Mouse (Mus musculus) urinary bladder, postnatal 4 days (tissue): ENCODE results near the gene Dtymk.
"Not testable (repeated sequence)": the region's sequence is repeated elsewhere in the genome, so short reads cannot be mapped to it uniquely, and the experiment has no call there.

Experiments
- DNase-seq, 2 experiments: peaks; one replicate each; pipeline ENCODE4 v3.0.0; 2021 to 2022; ENCODE audit warnings: low spot score in 2 of 2

The Dtymk gene

DNA sequence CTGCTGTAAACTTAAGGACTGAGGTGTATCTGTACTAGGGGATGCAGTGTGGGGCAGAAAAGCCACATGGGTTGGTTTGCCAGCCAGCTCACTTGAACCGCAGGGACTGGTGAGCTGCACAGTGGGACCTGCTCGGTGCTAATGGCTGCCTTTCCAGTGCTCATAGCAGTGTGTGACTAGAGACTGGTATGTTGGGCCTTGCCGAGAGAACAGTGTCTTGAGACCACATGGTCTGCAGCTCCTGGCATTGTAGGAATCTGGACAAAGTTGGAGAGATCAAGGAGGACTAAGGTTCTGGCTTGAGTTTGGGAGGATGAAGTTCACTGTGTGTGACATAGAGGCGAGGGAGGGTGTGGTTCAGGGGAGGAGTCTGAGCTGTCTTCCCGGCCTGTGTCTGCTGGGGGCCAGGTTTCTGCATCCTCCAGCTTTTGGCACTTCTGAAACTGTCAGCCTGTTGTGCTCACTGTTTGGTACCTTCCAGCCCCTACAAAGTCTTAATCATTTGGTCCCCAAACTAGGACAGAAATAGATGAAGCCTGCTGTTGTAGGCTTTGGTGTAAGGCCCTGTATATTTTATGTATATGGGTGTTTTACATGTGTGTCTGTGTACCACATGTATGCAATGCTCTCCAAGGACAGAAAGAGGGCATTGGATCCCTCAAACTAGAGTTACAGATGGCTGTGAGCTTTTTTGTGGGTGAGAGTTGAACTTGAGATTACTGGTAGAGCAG, 3.7 kb upstream of the Dtymk start:
- no peak for DNase-seq

DNA sequence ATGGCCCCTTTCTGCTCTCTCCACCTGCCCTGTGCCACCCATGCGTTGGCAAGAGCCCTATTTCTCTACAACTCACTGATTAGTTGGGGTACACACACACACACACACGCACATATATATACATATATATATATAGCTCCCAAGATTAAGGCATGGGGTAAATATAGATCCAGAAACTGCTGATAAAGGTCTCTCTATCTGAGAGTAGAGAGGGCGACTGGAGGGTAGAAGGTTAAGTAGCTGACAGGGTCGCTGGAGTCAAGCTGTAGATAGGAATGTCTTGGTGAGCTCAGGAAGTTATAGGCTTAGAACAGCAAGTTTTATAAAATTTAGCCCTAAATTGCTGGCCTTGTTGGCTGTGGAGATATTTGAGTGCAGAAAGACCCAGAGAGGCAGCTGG, 3.1 kb upstream of the Dtymk start:
- no peak for DNase-seq

DNA sequence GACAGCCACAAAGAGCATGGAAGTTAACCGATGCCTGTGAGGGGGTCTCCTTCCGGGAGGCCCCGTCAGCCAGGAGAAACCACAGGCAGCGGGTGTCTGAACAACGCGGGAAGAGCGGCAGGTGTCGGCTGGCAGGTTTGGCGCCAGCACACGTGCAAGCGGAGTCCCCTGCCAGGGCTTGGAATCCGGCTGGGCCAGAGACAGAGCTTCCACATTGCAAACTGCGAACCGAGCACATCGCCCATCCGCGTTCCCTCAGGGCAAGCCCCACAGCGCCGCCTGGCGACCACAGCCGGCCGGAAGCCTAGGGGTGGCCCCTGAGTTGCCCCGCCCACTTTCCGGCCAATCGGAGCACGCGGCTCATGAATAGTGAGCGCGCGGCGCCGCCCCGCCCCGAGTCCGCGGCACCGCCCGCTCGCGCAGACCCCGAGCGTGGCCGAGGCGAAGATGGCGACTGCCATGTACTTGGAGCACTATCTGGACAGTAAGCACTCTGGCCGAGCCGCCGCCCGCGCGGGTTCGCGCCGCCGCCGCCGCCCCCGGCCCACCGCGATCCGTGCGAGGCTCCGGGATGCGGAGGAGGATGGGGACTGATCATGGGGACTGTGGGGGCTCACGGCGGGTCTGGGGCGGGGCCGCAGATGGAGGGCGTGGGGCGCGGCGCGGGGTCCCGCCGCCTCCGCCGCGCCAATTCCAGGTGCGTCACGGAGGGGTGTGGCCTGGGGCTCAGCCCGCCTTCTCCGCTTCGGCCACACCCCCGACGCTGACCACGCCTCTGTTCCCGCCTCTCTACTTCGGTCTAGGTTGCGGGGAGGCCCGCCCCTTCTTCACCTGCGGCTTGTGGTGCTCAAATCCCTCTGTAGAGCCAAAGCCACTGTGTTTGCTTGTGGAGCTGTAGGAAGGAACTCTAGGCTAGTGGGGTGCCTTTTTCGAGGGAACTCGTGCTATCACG, 2.1 kb upstream of the Dtymk start, which contains the start of gene Ing5:
Ing5 (plus strand) TSS at position 410 of the 952 bp plus-strand sequence.
- peak; percentile 99 to 100 for DNase-seq

DNA sequence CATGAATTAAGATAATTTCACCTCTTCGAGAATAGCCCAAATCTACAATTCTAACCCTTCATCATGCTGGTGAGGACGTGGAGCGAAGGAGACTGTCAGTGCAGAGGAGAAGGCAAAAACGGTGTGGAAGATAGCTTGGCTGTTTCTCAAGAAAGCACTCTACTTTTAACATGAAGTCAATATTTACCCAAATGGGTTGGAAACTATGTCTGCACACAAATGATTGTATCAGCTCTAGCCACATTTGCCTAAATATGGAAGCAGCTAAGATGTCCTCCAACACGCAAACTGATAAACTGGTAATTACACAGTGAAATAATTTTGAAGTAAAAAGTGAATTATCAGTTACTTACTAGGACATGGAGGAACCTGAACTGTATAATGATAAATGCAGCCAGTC, 1.0 kb upstream of the Dtymk start:
- DNase-seq, result no peak

DNA sequence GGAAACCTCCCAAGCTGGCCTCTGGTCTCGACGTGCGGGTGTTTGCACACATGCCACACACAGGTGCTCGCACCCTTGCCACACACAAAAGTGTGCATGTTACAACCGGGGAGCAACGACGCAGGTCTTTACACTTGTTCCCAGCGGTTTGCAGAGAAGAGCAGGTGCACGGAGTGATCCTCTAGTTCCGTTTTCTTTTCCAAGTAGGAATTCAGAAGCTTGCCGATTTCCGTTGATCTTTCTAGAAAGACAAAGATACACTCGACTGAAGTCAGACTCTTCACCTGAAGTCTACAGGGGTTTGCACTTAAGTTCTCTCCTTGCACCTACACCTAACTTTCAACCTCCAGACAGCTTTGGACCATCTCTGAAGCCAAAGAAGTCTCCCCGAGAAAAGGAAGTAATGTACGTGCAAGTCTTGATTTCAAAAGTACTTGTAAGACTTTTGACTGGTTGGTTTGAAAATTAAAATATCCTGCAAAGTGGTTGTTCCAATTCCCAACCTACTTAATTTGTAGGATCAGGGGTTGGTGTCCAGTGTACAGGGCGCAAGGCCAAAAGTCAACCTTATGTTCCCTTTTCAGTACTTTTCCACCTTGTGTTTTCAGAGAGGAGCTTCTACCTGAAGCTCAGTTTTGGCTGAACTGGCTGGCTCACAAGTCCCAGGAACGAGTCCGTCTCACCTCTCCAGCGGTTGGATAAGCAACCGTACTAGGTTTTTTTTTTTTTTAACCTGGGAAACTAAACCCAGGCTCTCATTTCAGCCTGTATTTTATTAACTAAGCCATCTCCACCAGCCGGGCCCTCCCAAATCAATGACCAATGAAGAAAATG, 847 bp downstream of the Dtymk start:
- no peak for DNase-seq

DNA sequence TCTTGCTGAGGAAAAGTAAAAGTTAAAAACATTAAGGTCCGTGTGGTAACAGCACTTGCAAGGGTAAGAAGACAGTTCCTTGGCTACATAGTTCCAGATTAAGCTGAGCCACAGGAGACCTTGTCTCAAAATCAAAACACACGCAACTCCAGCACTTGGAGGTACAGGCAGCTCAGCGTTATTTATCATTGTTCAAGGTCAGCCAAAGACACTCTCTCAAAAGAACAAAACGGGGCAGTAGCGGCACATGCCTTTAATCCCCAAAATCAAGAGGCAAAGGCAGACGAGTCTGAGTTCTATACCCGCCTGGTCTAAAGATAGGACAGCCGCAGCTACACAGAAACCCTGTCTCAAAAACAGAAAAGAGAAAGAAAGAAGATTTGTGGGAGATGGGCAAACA, 5.8 kb downstream of the Dtymk start:
- no peak for DNase-seq

DNA sequence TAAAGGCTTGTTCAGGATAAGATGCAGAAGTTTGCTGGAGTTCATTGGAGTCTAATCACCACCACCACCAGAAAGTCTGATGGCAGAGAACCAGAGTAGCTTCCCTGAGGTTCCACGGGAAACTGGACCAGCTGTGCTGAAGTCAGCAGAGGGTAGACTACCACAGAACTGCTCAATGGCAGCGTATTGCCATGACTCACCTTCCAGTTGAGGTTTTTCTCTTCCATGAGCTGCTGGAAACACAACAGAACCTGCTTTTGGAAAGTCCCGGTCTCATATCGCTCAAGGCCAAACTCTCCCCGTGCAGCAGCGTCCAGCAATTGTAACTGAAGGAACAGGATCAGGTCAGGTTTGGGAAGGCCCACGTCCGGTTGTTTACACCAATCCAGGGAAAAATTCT, 7.2 kb downstream of the Dtymk start:
- DNase-seq, result no peak

DNA sequence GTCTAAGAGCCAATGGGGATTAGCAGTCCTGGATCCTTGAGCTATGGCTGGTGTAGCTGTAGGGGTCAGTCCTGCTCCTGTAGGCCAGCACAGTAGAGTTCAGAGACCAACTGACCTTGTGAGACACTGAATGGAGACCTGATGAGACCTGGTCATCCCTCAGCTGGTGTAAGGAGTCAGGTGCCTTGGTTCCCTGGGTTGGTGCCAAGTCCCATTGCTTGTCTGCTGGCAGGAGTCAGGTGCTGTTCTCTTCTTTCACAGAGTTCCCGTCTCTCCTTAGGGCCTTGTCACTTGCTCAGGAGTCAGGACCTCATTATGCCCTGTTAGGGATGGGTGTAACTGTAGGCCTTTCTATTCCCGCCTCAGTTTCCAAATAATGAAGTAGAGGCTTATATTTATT, 14.8 kb downstream of the Dtymk start:
- DNase-seq, result no peak

DNA sequence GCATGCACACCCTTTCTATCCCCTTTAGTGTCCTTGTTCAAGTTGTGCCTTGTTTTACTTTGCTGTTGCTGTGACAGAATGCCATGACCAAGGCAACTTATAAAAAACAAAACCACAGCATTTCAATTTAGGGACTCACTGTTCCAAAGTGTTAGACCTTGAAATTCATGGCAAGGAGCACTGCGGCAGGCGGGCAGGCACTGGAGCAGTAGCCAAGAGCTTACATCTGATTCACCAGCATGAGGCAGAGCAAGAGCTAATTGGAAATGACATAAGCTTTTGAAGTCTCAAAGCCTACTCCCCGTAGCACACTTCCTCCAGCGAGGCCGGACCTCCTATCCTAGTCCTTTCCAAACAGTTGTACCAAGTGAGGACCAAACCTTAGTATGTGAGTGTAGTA, 25.0 kb downstream of the Dtymk start:
- no peak for DNase-seq

DNA sequence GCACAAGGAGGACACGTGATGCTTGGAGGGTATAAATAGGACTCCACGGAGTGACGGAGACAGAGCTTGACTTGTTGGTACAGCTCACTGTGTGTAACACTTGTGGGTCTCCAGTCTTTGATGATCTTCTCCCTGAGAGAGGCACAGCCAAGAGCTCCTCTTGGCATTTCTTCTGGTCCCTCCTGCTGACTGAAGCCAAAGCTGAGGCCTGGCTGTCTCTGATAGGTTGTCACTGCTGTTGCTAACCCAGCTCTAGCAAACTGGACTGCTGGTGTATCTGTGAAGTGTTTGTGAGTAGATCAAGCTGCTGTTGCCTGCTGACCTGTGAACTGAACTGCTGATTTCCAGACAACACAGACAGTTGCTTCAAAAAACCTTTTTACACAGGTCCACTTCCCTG, 31.8 kb downstream of the Dtymk start:
- DNase-seq, result no peak

DNA sequence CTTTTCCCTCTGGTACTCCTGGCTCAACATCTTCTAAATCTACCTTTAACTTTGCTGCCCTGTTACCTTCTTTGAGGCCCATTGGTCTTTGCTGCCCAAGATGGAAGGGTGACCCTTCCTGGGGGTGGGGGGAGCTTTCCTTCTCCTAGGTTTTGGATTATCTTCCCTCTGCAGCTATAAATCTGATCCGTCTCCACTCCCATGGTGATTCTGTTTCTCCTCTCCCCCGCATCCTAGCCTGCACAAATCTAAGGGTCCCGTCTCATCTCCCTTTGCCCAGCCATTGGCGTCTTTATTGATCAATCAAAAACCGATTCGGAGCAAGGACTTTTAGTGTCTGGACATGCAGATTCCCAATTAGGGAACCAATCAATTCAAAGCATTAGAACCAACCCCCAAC, 34.1 kb downstream of the Dtymk start:
- DNase-seq, result no peak

DNA sequence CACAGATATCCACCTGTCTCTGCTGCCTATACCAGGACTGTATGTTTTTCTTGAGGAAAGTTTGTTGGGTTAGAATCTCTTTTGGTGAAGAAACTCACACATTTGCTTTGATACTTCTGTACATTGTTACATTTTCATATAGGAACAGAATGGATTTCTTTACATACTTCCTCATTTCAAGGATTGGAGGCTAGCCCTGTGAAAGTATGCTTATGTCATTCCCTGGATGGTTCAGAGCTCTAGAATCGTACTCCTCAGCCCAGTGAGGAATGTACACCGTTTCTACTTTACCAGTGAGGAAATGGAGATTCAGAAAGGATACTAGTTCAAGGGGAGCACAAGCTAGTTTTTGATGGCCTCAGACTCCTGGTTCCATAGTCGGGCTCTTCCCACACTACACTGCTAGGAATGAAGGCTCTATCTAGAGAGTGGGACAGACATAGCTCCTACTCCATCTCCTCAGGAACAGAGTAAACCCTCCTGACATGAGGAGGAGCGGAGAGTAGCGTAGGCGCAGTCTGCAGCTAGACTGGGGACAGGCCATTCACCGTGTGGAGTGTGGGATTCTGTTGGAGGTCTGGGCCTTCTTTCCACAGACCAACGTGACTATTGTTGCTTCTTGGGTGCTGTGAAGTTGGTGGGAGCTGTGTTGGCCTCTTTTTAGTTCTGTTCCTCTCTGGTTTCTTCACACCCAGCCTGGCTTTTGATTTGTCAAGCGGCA, 36.7 kb downstream of the Dtymk start:
- no peak for DNase-seq

DNA sequence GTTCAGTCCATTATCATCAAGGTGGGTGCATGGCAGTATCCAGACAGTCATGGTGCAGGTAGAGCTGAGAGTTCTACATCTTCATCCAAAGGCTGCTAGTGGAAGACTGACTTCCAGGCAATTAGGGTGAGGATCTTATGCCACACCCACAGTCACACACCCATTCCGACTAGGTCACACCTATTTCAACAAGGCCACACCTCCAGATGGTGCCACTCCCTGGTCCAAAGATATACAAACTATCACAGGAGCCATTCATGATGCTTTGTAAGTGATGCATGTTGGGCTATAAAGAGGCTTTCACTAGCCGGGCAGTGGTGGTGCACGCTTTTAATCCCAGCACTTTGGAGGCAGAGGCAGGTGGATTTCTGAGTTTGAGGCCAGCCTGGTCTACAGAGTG, 38.2 kb downstream of the Dtymk start:
- not testable (repeated sequence) for DNase-seq

DNA sequence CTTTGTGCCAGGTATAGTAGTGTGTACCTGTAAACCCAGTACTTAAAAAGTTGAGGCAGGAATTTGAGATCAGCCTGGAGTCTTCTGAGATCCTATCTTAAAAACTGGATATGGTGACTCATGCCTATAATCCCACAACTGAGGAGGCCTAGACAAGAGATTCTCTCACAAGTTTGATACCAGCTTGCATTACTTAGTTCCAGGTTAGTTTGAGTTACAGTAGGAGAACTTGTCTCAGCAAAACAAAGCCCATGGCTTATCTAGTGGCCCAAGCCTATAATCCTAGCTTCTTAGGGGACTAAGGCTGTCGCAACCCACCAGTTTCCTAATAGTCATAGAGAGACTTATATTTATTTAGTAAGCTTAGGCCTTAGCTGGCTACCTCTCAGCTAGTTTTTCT, 41.7 kb downstream of the Dtymk start:
- DNase-seq, result no peak

DNA sequence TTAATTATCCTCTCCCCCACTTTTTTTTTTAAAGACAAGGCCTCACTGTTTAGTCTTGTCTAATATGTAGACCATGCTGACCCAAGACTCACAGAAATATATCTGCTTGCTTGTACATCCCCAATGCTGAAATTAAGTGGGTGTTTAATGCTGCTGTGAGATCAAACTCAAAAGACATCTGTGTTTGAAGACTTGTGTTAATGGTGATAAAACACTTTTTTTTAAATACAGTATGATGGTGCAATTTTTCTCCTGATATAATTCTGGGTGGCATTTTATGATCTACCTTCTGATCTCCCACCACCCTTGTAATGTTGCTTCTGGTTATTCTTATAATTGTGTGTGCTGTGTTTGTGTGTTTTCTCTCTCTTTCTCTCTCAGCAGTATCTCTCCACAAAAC, 45.6 kb downstream of the Dtymk start:
- DNase-seq, result no peak

DNA sequence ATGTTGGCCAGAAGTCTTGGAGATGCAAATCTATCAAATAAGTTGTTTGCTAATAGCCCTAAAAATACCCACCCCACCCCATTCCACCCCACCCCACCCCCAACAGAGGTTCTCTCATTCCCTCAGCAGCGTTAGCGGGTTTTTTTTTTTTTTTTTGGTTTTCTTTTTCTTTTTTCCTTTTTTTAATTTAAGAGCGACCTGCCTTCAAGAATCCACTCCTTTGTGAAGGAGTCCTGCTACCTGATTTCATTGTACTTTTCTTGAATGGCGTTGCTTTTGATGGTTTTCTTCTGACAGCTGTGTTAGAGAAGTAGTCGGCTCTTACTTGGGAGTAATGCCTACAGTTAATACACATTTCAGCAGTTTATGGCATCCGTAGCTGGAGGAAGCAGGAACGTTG, 46.1 kb downstream of the Dtymk start:
- DNase-seq, result no peak

DNA sequence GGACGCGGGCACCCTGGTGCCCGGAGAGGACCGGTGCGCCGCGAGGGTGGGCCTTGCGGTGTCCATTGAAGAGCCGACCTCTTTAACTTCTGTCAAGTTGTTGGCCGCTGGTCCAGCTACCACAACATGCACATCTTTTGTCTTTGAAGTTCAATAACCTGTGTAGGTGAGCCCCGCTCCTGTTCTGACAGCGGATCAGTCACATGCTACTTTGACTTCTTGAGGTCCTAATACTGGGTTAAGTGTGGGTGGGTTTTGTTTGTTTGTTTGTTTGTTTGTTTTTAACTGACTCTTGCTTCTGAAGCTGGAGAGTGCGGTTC, 46.5 kb downstream of the Dtymk start:
- no peak for DNase-seq

DNA sequence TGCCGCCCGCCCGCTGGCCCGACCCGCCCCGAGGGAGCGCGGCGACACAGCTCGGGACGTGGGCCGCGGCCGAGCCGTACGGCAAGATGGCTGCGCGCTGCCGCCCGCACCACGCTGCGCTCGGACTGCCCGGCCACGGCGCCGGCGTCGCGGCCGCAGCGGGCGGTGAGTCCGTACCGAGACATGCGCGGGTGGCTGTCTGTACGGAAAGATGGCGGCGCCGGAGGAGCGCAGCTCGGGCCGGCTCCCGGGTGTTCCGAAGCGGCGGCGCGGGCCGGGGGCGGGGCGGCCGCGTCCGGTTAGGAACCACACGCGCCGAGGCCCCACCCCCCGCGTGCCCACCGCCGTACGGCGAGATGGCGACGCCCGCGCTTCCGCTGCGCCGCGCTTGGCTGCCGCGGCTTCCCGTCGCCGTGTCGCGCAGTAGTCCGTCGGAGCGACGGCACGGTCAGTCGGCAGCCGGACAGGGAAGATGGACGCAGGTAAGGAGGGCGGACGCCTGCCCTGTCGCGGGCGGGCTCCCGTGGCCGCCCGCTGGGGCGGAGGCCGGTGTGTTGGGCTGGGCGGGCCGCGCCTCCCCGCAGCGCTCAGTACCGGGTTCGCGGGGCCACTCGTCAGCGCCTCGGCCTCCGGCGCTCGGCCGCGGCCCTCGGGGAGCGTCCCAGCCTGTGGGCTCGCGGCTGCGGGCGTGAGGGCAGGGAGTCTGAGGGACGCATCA, 47.0 kb downstream of the Dtymk start, which contains the start of gene Thap4:
Thap4 (minus strand) TSS at position 292 of the 718 bp plus-strand sequence.
- DNase-seq, result peak; percentile 90 to 91

DNA sequence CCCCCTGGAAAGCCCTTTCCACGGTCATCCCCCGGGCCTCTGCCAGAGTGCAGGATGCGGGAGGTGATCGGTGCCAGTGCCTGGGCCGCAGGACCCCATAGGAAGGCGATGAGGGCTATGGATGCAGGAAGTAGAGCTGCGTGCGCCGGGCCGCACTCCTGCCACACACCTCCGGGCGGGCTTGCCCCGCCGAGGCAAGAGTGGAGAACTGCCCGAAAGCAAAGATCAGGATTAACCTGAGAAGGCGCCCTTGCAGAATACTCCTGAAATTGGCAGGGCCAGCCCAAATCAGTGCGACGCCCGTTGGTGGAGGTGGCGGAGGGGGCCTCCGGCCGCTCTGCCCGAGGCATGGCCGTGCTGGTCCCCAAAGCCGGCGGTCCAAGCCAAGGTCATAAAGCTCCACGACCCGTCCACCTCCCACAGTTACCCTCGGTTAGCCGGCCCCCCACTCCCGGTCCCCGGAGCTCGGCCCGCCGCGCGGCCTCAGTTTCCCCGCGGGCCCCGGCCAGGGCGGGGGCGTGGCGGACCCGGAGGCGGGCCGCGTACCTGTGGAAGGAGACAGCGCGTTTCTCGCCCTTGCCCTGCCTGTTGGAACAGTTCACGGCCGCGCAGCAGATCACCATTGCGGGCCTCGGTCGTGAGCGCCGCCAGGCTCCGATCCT, 47.7 kb downstream of the Dtymk start:
- DNase-seq, result peak; percentile 25 to 61

DNA sequence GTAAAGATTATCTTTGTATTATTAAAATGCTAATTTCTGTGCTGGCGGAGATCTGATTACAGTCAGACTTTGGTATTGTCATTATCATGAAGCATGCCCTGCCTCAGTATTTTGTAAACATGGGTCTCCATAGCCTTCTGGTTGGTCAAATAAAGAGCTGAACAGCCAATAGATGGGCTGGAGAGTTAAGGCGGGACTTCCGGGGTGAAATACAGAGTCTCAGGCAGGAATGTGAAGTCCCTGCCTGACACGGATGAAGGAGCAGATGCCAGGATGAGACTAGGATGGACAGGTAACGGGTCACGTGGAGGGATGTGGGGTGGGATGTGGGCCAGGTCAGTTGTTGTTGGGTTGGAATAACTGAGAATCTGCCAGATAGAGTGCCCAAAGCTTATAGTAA, 50.4 kb downstream of the Dtymk start, which contains the start of gene Atg4b:
Atg4b (plus strand) TSS at position 211 of the 400 bp plus-strand sequence.
- no peak for DNase-seq
